Mouse (Mus musculus): ENCODE results near the gene Nfia.

- TF ChIP-seq CTCF (IDR thresholded peaks at IDR 0.05; ENCODE audit: low read depth) (no peak), EP300 (IDR thresholded peaks at IDR 0.05; ENCODE audit: low read depth) (no peak)
These were observed 181.4 kb downstream of the Nfia start for GRCm38 (mm10) chr4:97953886-97954285.
